Mouse (Mus musculus) embryonic facial prominence, embryonic 10.5 days (tissue): ENCODE data around the gene Psmd11. TPM values are rescaled to one million over a fixed set of nuclear protein-coding genes. Genes with fewer than 3 reads are reported as not detected.
"Not testable (repeated sequence)": the region's sequence is repeated elsewhere in the genome, so short reads cannot be mapped to it uniquely, and the experiment has no call there.

Experiments used
- DNase-seq: peaks from one replicate; pipeline ENCODE4 v3.0.0-alpha.2; 2017; ENCODE audit warnings: low spot score
- H3K27ac ChIP-seq: fragments of 300-500 bp; sonication (generic); replicated peaks from 2 replicates; pipeline ENCODE4 v1.5.1; 2016; ENCODE audit warnings: mild to moderate bottlenecking
- H3K27me3 ChIP-seq: fragments of 300-500 bp; sonication (generic); replicated peaks from 2 replicates; pipeline ENCODE4 v1.6.1; 2016; ENCODE audit warnings: low read depth, mild to moderate bottlenecking; ENCODE audit not compliant: poor library complexity, severe bottlenecking
- H3K36me3 ChIP-seq: fragments of 300-500 bp; sonication (generic); replicated peaks from 2 replicates; pipeline ENCODE4 v1.6.1; 2016; ENCODE audit warnings: mild to moderate bottlenecking, moderate library complexity
- H3K4me1 ChIP-seq: fragments of 300-500 bp; sonication (generic); 2 replicates; pipeline ENCODE4 v1.6.1; 2016
- H3K4me3 ChIP-seq: fragments of 300-500 bp; sonication (generic); 2 replicates; pipeline ENCODE4 v1.5.1; 2016; ENCODE audit warnings: mild to moderate bottlenecking, moderate library complexity
- H3K9me3 ChIP-seq: fragments of 300-500 bp; sonication (generic); 2 replicates; pipeline ENCODE4 v1.6.1; 2016; ENCODE audit warnings: mild to moderate bottlenecking
- WGBS: fragments of 180-500 bp; shearing (Covaris S2); methylation state at CpG from one replicate; pipeline ENCODE4 v1.1.7; 2016; 5-methylcytosine and 5-hydroxymethylcytosine counted together
- polyA plus RNA-seq: library from polyadenylated mRNA; unstranded; fragments of >200 nt; fragmentation: Nextera tagmentation; extraction: Ambion mirVana; gene quantifications from 2 replicates; pipeline ENCODE4 v1.2.1, GENCODE M21; 2016

The Psmd11 gene
- polyA plus RNA-seq = 387 and 388 TPM in 2 replicates

GRCm38 (mm10) chr11:80428381-80429008 lies at the start of gene Psmd11:
Psmd11 (plus strand) TSS chr11:80428615.
- Histone ChIP-seq H3K4me3 (peak within 1 kb of the TSS; percentile 94), H3K27ac (peak within 1 kb of the TSS; percentile 97), H3K9me3 (no peaks in the 10 kb centered on the region), H3K36me3 (peaks cover 19% of the 10 kb centered on the region), H3K4me1 (peaks cover 13% of the 10 kb centered on the region), H3K27me3 (no peaks in the 10 kb centered on the region)
- under 1% methylated on average over 58 of the region's 58 CpGs for WGBS
- peak; percentile 97 for DNase-seq

GRCm38 (mm10) chr11:80379184-80379583 lies 49.2 kb upstream of the Psmd11 start:
- not testable (repeated sequence) for H3K4me3 ChIP-seq, H3K9me3 ChIP-seq, H3K27ac ChIP-seq, H3K27me3 ChIP-seq, DNase-seq
- 95% methylated on average over 7 of the region's 7 CpGs for WGBS
- peaks cover 12% of the 10 kb centered on the region for H3K36me3 ChIP-seq
- H3K4me1 ChIP-seq = peaks cover 17% of the 10 kb centered on the region

- peak overlapping the region; percentile 99 for H3K27ac ChIP-seq
Observed at GRCm38 (mm10) chr11:80382626-80383018, 45.8 kb upstream of the Psmd11 start.

GRCm38 (mm10) chr11:80383019-80383625 lies 45.3 kb upstream of the Psmd11 start, which contains the start of gene Zfp207:
Zfp207 (plus strand) TSS chr11:80383279.
- Histone ChIP-seq H3K4me3 (peak within 1 kb of the TSS; percentile 96), H3K9me3 (no peaks in the 10 kb centered on the region), H3K27me3 (no peaks in the 10 kb centered on the region), H3K27ac (peak within 1 kb of the TSS; percentile 99), H3K36me3 (peaks cover 39% of the 10 kb centered on the region), H3K4me1 (peaks cover 30% of the 10 kb centered on the region)
- DNase-seq = peak; percentile 97
- under 1% methylated on average over 33 of the region's 33 CpGs for WGBS

More at GRCm38 (mm10) chr11:80382626-80383018, 45.8 kb upstream of the Psmd11 start:
- Histone ChIP-seq H3K36me3 (peaks cover 34% of the 10 kb centered on the region), H3K27me3 (no peaks in the 10 kb centered on the region), H3K4me1 (peaks cover 30% of the 10 kb centered on the region), H3K9me3 (no peaks in the 10 kb centered on the region), H3K4me3 (peak overlapping the region; percentile 96)
- DNase-seq = peak; percentile 40
- 10% methylated on average over 12 of the region's 12 CpGs for WGBS

GRCm38 (mm10) chr11:80383626-80384046 lies 44.8 kb upstream of the Psmd11 start:
- under 1% methylated on average over 20 of the region's 20 CpGs for whole genome bisulfite sequencing
- peak; percentile 60 for DNase-seq
- Histone ChIP-seq H3K4me3 (peak overlapping the region; percentile 96), H3K9me3 (no peaks in the 10 kb centered on the region), H3K36me3 (peaks cover 44% of the 10 kb centered on the region), H3K27ac (peak overlapping the region; percentile 99), H3K27me3 (no peaks in the 10 kb centered on the region), H3K4me1 (peaks cover 30% of the 10 kb centered on the region)

- Histone ChIP-seq H3K27ac (peak overlapping the region; percentile 63), H3K4me3 (peak overlapping the region; percentile 96), H3K36me3 (peaks cover 53% of the 10 kb centered on the region), H3K4me1 (peaks cover 30% of the 10 kb centered on the region), H3K27me3 (no peaks in the 10 kb centered on the region), H3K9me3 (no peaks in the 10 kb centered on the region)
- DNase-seq = no peak
Observed at GRCm38 (mm10) chr11:80384461-80384860, 44.0 kb upstream of the Psmd11 start.

- Histone ChIP-seq H3K27me3 (no peaks in the 10 kb centered on the region), H3K27ac (no peak overlapping the region), H3K9me3 (no peaks in the 10 kb centered on the region), H3K4me3 (peak overlapping the region; percentile 96), H3K36me3 (peaks cover 58% of the 10 kb centered on the region), H3K4me1 (peaks cover 30% of the 10 kb centered on the region)
- DNase-seq = no peak
- WGBS = 74% methylated on average over 4 of the region's 4 CpGs
Observed at GRCm38 (mm10) chr11:80385055-80385454, 43.4 kb upstream of the Psmd11 start.

- H3K27me3 ChIP-seq = no peaks in the 10 kb centered on the region
- peaks cover 30% of the 10 kb centered on the region for H3K4me1 ChIP-seq
- no peak for DNase-seq
- peak overlapping the region; percentile 96 for H3K4me3 ChIP-seq
- no peaks in the 10 kb centered on the region for H3K9me3 ChIP-seq
- WGBS = 86% methylated on average over 2 of the region's 2 CpGs
- no peak overlapping the region for H3K27ac ChIP-seq
- H3K36me3 ChIP-seq = peaks cover 76% of the 10 kb centered on the region
Observed at GRCm38 (mm10) chr11:80386790-80387189, 41.6 kb upstream of the Psmd11 start.

GRCm38 (mm10) chr11:80389885-80390284 lies 38.5 kb upstream of the Psmd11 start:
- Histone ChIP-seq H3K36me3 (peaks cover 100% of the 10 kb centered on the region), H3K27me3 (no peaks in the 10 kb centered on the region), H3K9me3 (no peaks in the 10 kb centered on the region), H3K4me3 (no peak overlapping the region), H3K4me1 (peaks cover 21% of the 10 kb centered on the region), H3K27ac (no peak overlapping the region)
- DNase-seq = no peak
- WGBS = 89% methylated on average over 1 of the region's 1 CpGs

- Histone ChIP-seq H3K27me3 (no peaks in the 10 kb centered on the region), H3K27ac (no peak overlapping the region), H3K4me1 (peaks cover 5% of the 10 kb centered on the region), H3K36me3 (peaks cover 100% of the 10 kb centered on the region), H3K9me3 (no peaks in the 10 kb centered on the region), H3K4me3 (no peak overlapping the region)
- WGBS = 93% methylated on average over 2 of the region's 2 CpGs
- DNase-seq = no peak
Observed at GRCm38 (mm10) chr11:80391407-80392120, 36.9 kb upstream of the Psmd11 start.

GRCm38 (mm10) chr11:80395930-80396329 lies 32.5 kb upstream of the Psmd11 start:
- no peak overlapping the region for H3K27ac ChIP-seq
- WGBS = 96% methylated on average over 3 of the region's 3 CpGs
- H3K4me3 ChIP-seq = no peak overlapping the region
- H3K36me3 ChIP-seq = peaks cover 100% of the 10 kb centered on the region
- H3K4me1 ChIP-seq = no peaks in the 10 kb centered on the region
- no peaks in the 10 kb centered on the region for H3K27me3 ChIP-seq
- DNase-seq = no peak
- H3K9me3 ChIP-seq = no peaks in the 10 kb centered on the region

GRCm38 (mm10) chr11:80396617-80397016 lies 31.8 kb upstream of the Psmd11 start:
- H3K4me3 ChIP-seq = no peak overlapping the region
- H3K27ac ChIP-seq = no peak overlapping the region
- no peaks in the 10 kb centered on the region for H3K27me3 ChIP-seq
- 92% methylated on average over 4 of the region's 4 CpGs for WGBS
- H3K9me3 ChIP-seq = no peaks in the 10 kb centered on the region
- H3K36me3 ChIP-seq = peaks cover 100% of the 10 kb centered on the region
- no peak for DNase-seq
- H3K4me1 ChIP-seq = no peaks in the 10 kb centered on the region
